Mouse (Mus musculus) ES-Bruce4 (cell line): ENCODE measurements around the gene Rnf26.

ENCODE experiments used
- CTCF ChIP-seq: IDR thresholded peaks from one replicate; pipeline ENCODE4 v1.8.1; 2011; ENCODE audit warnings: low read depth, low read length
- EP300 ChIP-seq: IDR thresholded peaks from 2 replicates; pipeline ENCODE4 v1.6.1; 2011; ENCODE audit warnings: low read depth, low read length; ENCODE audit not compliant: insufficient read depth

GRCm38 (mm10) chr9:44085741-44086665 is 27.3 kb downstream of the Rnf26 start:
- TF ChIP-seq CTCF (no peak), EP300 (no peak)
